Mouse (Mus musculus) central nervous system, embryonic 11.5 days (tissue): Measurements from ENCODE around the gene Gpr153. TPM values are rescaled to one million over a fixed set of nuclear protein-coding genes. Genes with fewer than 3 reads are reported as not detected.

ENCODE experiments used
- polyA plus RNA-seq: library from polyadenylated mRNA; depleted of rRNA; stranded (reverse); fragments of >200 nt; gene quantifications from 2 replicates; pipeline ENCODE4 v1.2.3, GENCODE M21; 2012; rRNA removed

The Gpr153 gene
- polyA plus RNA-seq: 17.2 and 17.6 TPM in 2 replicates

DNA sequence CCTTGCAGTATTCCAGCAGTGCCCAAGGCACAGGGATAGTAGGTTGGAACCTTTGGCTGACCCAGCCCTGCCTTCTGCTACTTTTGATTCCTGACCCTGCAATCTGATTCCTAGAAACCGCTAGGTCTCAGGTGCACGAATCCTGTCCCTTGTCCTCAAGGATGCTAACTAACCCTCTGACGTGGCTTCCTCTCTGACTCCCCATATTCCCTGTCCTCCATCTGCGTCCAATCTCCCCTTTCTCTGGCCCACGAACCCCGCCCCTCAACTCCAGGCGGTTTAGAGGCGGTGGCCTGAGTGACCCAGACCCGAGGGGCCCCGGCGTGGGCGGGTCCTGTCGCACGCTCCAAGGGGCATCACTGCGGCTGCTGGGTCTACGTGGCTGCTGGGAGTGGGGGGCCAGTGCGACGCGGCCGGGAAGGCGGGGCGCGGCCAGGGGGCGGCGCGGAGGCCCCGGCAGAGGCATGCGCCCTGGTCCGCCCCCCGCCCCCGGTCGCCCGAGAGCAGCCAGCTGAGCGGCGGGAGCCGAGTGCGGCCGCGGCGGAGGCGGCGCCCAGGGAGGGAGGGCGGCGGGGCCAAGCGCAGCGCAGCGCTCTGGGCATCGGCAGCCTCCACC lies at the start of gene Gpr153:
Gene Gpr153 (plus strand): TSS at position 612 of the 616 bp plus-strand sequence.

GRCm38 (mm10) chr4:152291562-152291961 lies 17.5 kb downstream of the Gpr153 start, which contains the start of gene Hes3:
TSS of gene Hes3 (minus strand) at chr4:152291662.

DNA sequence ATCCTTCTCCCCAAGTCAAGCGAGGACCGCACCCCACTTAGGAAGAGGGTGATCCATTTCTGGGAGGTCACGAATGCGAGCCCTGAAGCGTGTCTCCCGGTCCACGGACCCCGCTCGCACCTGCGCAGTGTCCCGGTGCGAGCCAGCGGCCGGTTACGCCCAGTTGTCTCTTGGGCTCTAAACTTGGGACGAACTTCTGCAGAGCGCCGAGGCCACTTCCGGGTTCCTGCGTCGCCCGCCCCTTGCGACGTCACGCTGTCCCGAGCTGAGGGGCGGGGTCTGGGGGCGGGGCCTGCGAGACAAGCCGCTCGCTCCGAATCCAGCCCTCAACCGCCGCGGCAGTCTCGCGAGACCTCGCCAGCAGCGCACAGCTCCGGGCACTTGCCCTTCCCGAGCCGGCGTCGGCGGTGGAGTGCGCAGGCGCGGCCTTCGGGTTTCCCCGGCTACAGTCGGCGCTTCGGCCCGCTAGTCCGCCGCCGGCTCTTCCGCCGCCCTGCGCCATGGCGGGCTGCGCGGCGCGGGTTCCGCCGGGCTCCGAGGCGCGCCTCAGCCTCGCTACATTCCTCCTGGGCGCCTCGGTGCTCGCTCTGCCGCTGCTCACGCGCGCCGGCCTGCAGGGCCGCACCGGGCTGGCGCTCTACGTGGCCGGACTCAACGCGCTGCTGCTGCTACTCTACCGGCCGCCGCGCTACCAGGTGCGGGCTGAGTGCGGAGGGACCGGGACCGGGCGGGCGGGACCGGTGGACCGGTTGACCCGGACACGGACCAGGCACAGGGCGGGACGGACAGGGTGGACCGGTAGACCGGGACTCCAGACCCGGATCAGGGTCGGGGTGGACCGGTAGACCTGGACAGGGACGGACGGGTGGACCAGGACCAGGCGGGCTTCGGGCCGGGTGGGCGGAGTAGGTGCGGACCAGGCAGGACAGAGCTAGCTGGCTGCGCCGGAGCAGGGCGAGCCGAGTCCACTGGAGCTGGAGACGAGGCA lies 23.1 kb downstream of the Gpr153 start, which contains the start of gene Icmt:
Gene Icmt (plus strand): TSS at position 354 of the 988 bp plus-strand sequence.

DNA sequence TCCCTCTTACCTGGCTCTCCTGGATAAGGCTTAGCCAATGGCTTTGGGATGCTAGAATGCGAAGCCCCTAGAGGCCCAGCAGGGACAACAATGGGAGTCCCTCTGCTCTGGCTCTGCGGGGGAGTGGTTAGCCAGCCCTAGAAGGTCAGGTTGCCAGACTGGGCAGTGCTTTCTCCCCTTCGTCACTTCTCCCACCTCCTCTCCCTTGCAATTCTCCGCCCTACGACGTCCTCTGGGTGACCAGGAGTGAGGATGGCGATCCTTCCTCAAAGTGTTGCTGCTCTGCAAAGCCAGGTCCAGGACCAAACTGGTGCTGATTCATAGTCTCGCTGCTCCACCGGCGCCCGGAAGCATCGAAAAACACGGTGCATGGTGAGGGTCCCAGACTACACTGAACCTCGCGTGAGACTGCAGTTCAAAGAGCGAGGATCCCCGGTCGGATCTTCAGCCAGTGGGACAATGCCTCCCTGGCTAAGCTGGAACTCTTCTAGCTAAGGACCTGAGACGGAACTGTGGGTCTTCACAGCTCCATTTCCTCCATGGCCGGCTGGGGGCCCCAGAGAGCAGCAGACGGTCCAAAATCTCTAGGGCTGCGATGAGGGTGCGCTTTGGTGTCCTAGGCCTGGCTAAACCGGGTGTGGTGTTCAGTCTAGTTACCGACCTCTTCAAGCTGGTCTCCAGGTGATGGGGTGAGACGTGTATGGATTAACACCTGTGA lies 44.6 kb downstream of the Gpr153 start, which contains the start of gene Rnf207:
Gene Rnf207 (minus strand): TSS at position 477 of the 718 bp plus-strand sequence.

GRCm38 (mm10) chr4:152325574-152326411 lies 51.8 kb downstream of the Gpr153 start, which contains the start of gene Rpl22:
TSS of gene Rpl22 (plus strand) at chr4:152325742.

Other genes with a start within 250 kb of the Gpr153 start
- gene Zbtb48, start 246.6 kb upstream of the Gpr153 start, polyA plus RNA-seq: 35.6 and 43.3 TPM in 2 replicates
- 0.05 and 0.17 TPM in 2 replicates for gene Tas1r1, start 235.7 kb upstream of the Gpr153 start, polyA plus RNA-seq
- 24.9 and 28.4 TPM in 2 replicates for gene Nol9, start 234.9 kb upstream of the Gpr153 start, polyA plus RNA-seq
- 14.7 and 18.2 TPM in 2 replicates for gene Plekhg5, start 201.7 kb upstream of the Gpr153 start, polyA plus RNA-seq
- gene Tnfrsf25, start 158.3 kb upstream of the Gpr153 start, polyA plus RNA-seq: 2.2 and 3.1 TPM in 2 replicates
- 1.8 and 2.6 TPM in 2 replicates for gene Espn, start 121.9 kb upstream of the Gpr153 start, polyA plus RNA-seq
- 0.97 and 1.2 TPM in 2 replicates for gene Hes2, start 115.4 kb upstream of the Gpr153 start, polyA plus RNA-seq
- 56.4 and 73.6 TPM in 2 replicates for gene Acot7, start 96.1 kb upstream of the Gpr153 start, polyA plus RNA-seq
- 2.3 and 4.1 TPM in 2 replicates for gene Hes3, start 17.4 kb downstream of the Gpr153 start, polyA plus RNA-seq
- 16.5 and 21.5 TPM in 2 replicates for gene Icmt, start 23.0 kb downstream of the Gpr153 start, polyA plus RNA-seq
- gene Rnf207, start 44.8 kb downstream of the Gpr153 start, polyA plus RNA-seq: 7.8 and 10.3 TPM in 2 replicates
- gene Rpl22, start 51.5 kb downstream of the Gpr153 start, polyA plus RNA-seq: 900 and 1,298 TPM in 2 replicates
- gene Chd5, start 64.4 kb downstream of the Gpr153 start, polyA plus RNA-seq: 1.3 and 1.5 TPM in 2 replicates
- 6.7 and 7.7 TPM in 2 replicates for gene Nphp4, start 202.5 kb downstream of the Gpr153 start, polyA plus RNA-seq
- gene Kcnab2, start 203.6 kb downstream of the Gpr153 start, polyA plus RNA-seq: 6.8 and 7.7 TPM in 2 replicates